Mouse (Mus musculus): ENCODE measurements around the gene Amh. TPM values are rescaled to one million over a fixed set of nuclear protein-coding genes. Genes with fewer than 3 reads are reported as not detected.
A peak's percentile ranks its signal among the peaks of the same experiment; 100 is the strongest.
"Not testable (repeated sequence)": the region's sequence is repeated elsewhere in the genome, so short reads cannot be mapped to it uniquely, and the experiment has no call there.

Amh gene
- total RNA-seq, 2 experiments from 2014 or later = 2.3 to 3.2 TPM

GRCm38 (mm10) chr10:80826151-80827062 is 21.4 kb downstream of the Amh start, which contains the start of gene Oaz1:
Gene Oaz1, plus strand, starts transcription at chr10:80826656.
- DNase-seq (ENCODE audit: extremely low spot score in 1 of 2, low spot score in 1 of 2) = peak; percentile 93 to 94

- no peak for DNase-seq (ENCODE audit: extremely low spot score in 1 of 2, low spot score in 1 of 2)
These were observed 22.2 kb downstream of the Amh start for GRCm38 (mm10) chr10:80827063-80827869.

GRCm38 (mm10) chr10:80827870-80828420 is 22.9 kb downstream of the Amh start:
- no peak for DNase-seq (ENCODE audit: extremely low spot score in 1 of 2, low spot score in 1 of 2)

DNA sequence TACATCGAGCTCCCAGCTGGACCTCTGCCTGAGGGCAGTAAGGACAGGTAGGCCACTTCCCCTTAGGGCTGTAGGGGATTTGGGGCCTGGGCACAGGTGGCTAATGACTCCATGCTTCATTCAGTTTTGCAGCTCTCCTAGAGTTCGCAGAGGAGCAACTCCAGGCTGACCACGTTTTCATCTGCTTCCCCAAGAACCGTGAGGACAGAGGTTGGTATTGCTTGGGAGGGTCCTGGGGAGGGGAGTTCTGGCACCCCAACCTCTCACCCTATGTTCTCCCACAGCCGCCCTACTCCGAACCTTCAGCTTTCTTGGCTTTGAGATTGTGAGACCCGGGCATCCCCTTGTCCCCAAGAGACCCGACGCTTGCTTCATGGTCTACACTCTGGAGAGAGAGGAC is 23.5 kb downstream of the Amh start:
- not testable (repeated sequence) for DNase-seq (ENCODE audit: extremely low spot score in 1 of 2, low spot score in 1 of 2)

GRCm38 (mm10) chr10:80829359-80830278 is 24.6 kb downstream of the Amh start:
- no peak for DNase-seq (ENCODE audit: extremely low spot score in 1 of 2, low spot score in 1 of 2)

GRCm38 (mm10) chr10:80831136-80831535 is 26.1 kb downstream of the Amh start:
- DNase-seq (ENCODE audit: extremely low spot score in 1 of 2, low spot score in 1 of 2) = no peak

DNA sequence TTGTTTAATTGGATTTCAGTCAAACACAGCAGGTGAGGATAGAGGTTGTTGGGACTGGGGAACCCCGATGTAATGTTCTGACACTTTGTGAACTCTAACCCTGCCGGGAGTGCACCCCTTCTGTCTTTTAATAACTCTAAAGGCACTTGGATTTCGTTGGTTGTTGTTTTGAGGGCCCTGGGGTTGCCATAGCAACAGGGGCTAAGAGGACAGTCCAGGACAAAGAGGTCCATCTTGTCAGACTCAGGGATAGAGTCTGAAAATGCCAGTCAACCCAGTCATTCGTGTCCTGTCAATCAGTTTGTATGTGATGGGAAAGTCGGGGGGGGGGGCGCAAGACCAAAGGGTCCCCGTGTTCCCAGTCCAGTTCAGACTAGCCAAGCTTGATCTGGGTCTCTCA is 27.8 kb downstream of the Amh start:
- no peak for DNase-seq (ENCODE audit: extremely low spot score in 1 of 2, low spot score in 1 of 2)

- DNase-seq (ENCODE audit: extremely low spot score in 1 of 2, low spot score in 1 of 2) = no peak
These were observed 30.6 kb downstream of the Amh start for GRCm38 (mm10) chr10:80835617-80836016.

DNA sequence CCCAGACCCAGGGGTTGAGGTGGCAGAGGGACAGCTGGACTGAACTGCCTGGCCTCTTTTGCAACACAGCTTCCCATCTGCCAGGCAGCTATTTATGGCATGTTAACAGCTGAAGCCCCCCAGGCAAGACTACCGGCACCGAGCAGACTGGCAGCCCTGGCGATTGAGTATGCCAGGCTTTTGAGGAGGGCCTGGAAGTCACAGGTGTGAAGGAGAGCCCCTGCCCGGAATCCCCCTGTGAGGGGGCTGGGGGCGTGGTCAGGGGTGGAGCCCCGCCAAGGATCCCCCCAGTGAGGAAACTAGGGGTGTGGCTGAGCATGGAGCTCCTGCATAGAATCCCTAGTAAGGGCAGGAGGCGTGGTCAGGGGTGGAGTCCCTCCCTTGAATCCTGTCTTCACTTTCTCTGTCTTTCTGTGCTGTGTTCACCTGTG is 31.9 kb downstream of the Amh start:
- no peak for DNase-seq (ENCODE audit: extremely low spot score in 1 of 2, low spot score in 1 of 2)

- DNase-seq (ENCODE audit: extremely low spot score in 1 of 2, low spot score in 1 of 2) = no peak
These were observed 32.8 kb downstream of the Amh start for GRCm38 (mm10) chr10:80837827-80838226.

GRCm38 (mm10) chr10:80838346-80838912 is 33.4 kb downstream of the Amh start:
- no peak for DNase-seq (ENCODE audit: extremely low spot score in 1 of 2, low spot score in 1 of 2)

DNA sequence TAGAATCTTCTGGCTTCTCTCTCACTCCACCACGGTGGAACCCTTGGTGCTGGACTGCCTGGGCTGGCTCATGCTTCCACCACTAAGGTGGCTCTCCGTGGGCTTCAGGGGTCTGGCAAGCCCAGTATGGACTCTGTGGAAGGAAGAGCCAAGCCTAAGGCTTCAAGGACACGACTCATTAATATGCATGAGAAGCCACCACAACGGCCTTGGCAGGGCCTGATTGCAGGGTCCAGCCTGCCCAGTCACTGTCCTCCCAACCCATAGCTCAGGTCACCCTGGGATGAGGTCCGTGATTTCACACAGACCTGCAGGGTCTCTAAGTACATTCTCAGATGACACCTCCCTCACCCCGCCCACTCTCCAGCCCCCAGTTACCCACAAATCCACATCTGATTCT is 34.8 kb downstream of the Amh start:
- no peak for DNase-seq (ENCODE audit: extremely low spot score in 1 of 2, low spot score in 1 of 2)

- DNase-seq (ENCODE audit: extremely low spot score in 1 of 2, low spot score in 1 of 2) = no peak
These were observed 36.6 kb downstream of the Amh start for GRCm38 (mm10) chr10:80841685-80842084.

DNA sequence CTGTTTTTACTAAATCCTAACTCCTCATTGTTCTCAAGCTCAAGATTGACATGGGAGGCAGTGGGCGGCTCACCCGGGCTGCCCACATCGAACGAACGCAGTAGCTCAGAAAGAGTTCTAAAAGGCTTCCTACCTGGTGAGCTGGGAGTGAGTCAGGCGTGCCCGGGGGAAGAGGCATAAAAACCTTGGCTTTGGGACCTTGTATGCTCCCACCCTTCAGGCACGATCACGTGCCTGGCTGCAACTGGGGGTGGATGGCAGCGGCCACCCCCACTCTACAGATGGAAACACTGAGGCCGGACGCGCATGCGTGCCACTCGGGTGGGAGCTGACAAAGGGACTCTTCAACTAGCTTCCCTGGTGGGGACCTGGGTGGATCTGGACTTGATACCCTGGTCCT is 37.3 kb downstream of the Amh start:
- DNase-seq (ENCODE audit: extremely low spot score in 1 of 2, low spot score in 1 of 2) = peak in 1 of 2 experiments; percentile 39

DNA sequence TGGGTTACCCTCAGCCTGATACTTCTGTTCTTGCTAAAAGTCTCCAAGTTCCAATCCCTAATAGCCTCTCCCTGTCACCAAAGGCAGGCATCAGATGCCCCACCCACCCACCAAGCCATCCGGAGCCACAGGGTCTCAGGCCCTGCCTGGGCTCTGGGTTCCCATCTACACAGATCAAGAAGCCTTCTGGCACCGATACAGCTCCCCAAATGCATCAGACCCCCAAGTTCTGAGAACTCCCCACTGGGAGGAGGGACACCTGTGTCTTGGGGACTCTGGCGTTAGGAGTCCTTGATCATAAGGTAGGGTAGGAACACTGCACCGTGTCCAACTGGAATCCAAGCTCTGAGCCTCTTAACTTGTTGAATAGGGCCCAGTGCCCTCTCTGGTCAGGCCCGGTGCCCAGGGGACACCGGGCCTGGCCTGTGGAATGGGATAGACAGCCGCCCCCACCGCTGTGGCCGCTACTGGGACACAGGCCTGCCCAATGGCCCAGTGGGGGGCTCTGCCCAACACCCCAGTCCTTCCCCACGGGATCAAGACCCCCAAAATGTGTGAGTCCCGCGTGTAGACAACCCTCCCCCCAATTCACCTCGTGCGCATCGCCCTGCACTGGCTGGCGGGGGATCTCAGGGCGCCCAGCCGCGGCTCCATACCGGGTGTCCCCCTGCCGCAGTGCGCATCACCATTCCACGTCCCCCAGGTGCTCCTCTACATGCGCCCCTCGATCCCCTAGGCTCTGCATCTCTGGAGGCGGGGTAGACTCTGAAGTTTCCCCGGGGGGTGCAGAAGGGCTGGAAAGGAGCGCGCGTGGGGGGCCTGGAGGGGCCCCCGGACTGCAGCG is 38.3 kb downstream of the Amh start:
- DNase-seq (ENCODE audit: extremely low spot score in 1 of 2, low spot score in 1 of 2) = no peak

DNA sequence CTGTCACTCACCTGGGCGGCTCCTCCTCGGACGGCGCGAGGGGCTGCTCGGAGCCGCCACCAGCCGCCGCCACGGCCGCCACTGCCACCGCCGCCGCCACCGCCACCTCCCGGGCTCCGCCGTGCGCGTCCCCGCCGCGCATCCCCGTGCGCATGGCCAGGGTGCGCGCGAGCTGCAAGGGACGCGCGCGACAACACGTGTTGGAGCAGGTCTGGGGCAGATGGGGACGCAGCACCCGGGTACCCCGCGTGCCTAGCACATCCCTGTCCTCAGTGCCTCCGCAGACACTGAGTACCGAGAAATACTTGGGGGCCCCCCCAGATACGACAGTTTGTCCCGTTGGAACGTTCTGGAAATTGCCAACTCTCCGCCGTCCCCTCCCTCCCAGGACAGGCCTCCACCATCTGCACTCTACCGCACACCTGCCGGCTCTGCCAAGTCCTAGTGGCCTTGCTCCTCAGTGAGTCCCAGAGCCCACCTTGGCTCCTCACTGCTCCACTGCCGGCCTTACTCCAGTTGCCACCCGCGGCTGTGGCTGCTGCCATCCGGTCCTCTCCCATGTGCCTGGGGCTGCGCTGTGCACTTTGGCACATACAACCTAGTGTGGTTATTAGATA is 39.0 kb downstream of the Amh start, which contains the start of gene Lingo3:
Gene Lingo3, minus strand, starts transcription at position 109 of the 617 bp plus-strand sequence.
- DNase-seq (ENCODE audit: extremely low spot score in 1 of 2, low spot score in 1 of 2) = peak; percentile 51 to 52

- DNase-seq (ENCODE audit: extremely low spot score in 1 of 2, low spot score in 1 of 2) = no peak
These were observed 40.1 kb downstream of the Amh start for GRCm38 (mm10) chr10:80845055-80845693.

GRCm38 (mm10) chr10:80845732-80846131 is 40.7 kb downstream of the Amh start:
- no peak for DNase-seq (ENCODE audit: extremely low spot score in 1 of 2, low spot score in 1 of 2)
